Mouse (Mus musculus) neutrophil, adult 5-6 weeks (primary cell): ENCODE results near the gene Lgr5. TPM values are rescaled to one million over a fixed set of nuclear protein-coding genes. Genes with fewer than 3 reads are reported as not detected.

ENCODE experiments used
- ATAC-seq: fragments of 151-379, 151-347 bp; 2 replicates; pipeline ENCODE4 v1.8.0; 2017; ENCODE audit warnings: mild to moderate bottlenecking, moderate TSS enrichment; ENCODE audit not compliant: insufficient number of reproducible peaks, poor library complexity, low FRiP score, severe bottlenecking; ENCODE audit errors: extremely low read depth
- total RNA-seq: library from RNA; stranded (forward); fragments of 200-1000 nt; gene quantifications from 2 replicates; pipeline ENCODE4 v1.2.3, GENCODE M21; 2017

Gene Lgr5
- total RNA-seq, 1 experiment from 2014 or later: 0.70 TPM

- ATAC-seq: no peak
Observed at GRCm38 (mm10) chr10:115579076-115579475, 8.5 kb downstream of the Lgr5 start.

DNA sequence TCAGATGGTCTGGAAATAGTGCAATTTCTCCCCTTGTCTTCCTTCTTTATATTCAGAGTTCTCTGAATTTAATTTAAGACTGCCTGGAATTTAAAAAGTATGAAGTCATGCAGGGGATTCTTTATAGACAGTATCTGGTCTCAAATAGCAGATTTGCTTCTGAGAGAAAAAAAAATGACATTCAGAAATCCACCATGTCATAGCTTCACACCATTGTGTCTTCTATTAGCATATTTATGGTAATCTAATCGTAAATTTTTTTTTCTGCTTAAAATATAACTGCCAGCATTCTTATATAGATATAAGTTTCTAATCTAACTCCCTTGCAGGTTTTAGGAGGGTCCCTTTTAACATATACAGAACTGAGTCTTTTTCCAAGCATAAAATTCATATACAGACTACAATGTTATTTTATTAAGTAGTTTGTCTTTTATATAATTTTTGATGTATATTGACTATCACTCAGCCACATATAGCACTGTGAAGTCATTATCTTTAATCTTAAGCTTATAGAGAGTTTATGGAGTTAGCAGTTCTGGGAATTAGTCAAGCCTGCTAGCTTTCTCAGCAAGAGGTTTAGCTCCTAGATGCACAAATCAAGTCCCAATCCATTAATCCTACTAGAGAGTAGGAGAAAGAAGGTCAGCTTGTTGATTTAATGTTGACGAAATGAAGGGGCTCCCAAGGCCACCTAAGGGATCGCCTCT, 15.7 kb downstream of the Lgr5 start:
- no peak for ATAC-seq

DNA sequence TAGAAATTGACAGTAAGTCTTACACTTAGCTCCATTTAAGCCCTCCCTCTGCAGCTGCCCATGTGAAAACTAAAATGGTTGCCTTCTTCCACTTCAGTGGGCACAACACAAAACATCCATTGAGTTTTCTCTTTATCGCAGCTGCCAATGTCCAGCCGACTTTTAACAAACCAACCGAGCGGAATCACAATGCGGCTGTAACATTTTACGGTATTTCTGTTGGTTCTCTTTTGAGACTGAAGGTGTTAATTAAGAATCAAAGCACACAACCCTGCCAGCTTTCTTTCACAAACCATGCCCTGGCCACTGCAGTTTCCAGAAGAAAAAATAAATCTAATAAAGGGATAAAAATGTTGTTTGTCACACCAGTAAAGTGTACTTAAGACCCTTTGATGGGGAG, 16.3 kb downstream of the Lgr5 start:
- no peak for ATAC-seq

DNA sequence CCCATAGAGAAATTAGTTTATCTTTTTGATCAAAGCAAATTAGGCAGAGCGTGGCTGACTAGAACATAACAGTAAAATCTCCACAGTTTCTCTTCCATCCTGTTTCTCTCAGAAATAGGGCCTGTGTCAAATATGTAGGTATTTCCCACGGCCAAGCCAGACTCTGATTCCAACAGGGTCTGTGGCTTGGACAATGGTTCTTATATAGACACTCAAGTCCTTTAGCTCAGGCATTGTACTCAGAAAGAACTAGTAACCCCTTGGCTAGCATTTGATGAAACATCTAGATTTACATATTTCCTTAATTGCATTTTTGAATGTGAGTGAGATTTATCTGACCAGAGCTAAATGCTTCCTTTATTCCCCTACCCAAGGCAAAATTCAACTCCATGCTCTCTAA, 17.0 kb downstream of the Lgr5 start:
- no peak for ATAC-seq

DNA sequence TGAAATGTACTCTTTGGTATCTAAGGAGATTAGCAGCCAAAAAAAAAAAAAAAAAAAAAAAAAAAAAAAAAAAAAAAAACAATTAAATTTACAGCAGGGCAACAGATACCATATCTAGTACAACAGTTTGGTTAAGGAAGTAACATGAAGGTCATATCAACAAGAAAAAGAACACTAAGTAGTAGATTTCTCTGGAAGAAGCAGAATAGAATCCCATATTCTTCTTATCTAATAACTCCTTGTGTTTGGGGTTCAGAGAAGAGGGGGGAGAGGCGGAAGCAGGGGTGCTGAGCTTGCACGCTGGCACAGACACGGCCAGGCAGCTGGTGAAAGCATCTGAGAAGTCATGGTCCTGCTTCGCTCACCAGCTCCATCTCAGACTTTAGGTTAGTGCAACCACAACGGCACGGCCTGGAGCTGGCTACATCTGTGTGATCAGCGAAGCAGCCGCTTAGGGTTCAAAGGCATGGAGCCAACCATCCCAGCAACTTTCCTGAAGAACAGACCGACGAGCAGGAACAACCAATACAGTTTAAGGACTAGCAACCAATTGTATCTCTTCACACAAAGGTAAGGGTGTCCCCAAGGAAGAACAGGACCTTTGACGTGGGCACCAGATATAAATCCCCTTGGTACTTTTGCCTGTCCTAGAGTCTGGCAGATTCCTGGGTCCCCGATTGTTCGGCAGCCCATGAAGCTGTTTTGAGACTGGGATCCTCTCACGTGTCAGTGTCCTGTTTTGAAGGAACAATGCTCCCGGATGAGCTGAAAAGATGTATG, 17.7 kb downstream of the Lgr5 start, which contains the start of gene A930009A15Rik:
A930009A15Rik (plus strand) TSS at position 275 of the 780 bp plus-strand sequence.
- ATAC-seq: no peak

- no peak for ATAC-seq
Observed at GRCm38 (mm10) chr10:115563961-115564360, 23.6 kb downstream of the Lgr5 start.

DNA sequence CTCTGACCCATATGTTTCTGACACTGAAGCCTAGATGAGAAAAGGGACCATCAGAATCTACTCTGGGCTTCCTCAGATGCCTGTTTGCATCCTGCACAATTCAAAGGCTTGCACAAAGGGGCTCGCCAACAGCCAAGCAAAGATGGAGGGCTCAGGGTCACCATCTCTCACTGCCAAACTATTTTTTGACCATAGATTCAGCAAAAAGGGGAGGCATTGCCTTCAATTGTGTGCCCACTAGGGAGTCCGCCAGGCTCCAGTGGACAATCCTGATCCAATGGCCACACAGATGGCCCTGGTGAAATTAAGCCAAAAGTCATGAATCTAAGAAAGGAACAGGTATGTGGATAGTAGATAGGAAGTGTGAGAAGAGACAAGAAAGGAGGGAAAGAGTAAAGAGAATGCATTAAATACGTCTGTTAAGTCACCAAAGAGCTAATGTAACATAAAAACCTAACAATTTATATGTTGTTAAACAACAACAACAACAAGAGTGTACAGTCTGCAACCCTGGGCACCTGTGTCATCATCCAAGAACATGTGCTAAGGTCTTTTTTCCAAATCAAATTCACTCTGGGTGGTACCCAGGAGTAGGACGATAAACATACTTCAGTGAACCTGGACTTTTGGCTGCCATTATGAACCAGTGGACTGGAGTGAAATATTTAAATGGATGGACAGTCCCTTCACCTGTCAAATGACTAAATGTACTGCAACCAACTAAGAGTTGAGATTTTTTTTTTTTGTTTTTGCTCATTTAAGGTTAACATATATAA, 24.5 kb downstream of the Lgr5 start:
- no peak for ATAC-seq

GRCm38 (mm10) chr10:115561136-115561880, 26.3 kb downstream of the Lgr5 start:
- no peak for ATAC-seq

DNA sequence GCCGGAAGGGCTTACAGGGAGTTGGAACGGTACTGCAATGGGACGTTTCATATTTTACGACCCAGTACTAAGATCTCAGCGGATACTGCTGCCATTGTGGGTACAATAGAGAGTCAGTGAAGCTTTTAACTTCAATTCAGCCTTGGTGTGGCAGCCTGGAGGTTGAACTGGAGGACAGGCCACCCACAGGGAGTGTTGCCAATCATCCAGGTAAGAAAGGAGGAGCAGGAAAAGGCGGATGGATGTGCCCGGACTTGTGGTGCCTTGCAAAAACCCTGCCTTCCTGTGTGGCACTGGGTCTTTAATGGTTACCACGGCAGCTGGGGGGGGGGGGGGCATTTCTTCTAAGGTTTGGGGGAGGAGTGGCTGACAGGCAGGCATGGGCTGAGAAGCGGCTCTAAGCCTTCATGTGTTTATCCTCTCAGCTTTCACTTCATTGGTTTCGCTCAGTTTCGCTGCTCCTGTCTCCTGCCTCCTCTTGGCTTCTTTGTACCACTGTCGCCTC, 30.8 kb downstream of the Lgr5 start:
- no peak for ATAC-seq

DNA sequence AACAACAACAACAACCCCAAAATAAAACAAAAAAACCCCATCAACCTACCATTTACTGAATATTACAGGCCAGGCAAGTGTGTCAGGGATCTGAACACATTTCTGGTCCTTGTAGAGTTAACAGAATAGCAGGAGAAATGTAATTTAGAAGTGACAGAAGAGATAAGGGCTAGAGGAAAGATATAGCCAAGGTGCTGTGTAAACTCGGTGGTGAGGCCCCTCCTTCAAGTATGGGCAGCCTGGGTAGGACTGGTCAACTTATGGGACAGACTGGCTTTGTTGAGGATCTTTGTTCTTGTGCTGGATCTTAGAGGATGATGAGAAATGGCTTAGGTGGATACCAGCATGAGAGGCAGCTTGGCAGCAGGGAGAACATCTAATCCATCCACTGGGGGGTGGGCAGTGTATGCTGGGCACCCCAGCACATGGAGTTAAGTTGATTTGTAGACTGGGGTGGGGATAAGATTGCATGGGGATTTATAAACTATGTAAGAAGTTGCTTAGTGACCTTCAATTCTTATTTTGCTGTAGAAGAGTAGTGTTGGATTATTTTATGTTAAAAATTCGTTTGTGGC, 32.3 kb downstream of the Lgr5 start:
- no peak for ATAC-seq

- no peak for ATAC-seq
Observed at GRCm38 (mm10) chr10:115553352-115554113, 34.0 kb downstream of the Lgr5 start.

DNA sequence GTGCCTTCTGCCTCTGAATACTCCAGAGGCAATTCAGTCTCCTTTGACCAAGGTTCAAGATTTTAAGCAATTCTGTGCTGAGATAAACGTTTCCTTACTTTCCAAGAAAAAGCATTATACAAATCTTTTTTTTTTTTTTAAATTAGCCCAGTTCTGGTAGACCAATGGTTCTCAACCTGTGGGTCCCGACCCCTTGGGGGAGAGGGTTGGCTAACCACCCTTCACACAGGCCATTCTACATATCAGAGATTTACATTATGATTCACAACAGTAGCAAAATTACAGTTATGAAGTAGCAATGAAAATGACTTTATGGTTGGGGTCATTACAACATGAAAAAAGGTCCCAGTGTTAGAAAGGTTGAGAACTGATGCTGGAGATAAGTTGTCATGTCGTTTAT, 36.5 kb downstream of the Lgr5 start:
- ATAC-seq: no peak

DNA sequence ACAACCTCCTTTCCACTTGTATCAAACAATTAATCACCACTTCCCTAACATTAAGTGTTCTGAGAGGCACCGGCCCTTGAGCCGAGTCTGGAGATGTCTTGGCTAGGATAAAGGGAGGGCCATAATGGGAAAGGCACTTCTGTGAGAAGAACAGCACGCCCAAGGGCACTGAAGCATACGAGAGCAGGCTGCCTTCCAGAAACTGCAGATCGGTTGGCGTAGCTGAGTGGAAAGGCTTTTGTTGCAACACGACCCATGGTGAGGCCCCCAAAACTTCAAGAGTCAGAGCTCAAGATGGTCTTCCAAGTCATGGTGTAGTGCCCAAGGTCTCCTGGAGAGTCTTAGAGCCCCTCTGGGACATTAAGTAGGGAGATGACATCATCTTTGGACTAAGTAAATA, 37.3 kb downstream of the Lgr5 start:
- no peak for ATAC-seq

DNA sequence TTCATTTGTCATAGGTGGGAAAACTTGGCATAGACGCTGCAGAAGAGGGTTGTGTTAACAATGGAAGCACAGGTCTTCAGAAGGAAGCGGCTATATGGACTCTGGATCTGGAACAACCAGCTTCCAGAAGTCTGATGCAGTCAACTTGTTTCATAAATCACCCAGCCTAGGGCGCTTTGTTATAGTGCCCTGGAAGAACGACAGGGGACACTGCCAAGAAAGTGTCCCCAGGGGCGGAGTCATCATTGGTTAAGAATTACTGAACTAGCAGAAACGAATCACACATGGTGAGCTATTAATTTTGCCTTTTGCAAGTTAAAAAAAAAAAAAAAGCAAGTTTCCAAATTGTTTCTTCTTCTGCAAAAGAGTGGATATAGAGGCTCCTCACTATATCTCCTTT, 44.7 kb downstream of the Lgr5 start:
- no peak for ATAC-seq

DNA sequence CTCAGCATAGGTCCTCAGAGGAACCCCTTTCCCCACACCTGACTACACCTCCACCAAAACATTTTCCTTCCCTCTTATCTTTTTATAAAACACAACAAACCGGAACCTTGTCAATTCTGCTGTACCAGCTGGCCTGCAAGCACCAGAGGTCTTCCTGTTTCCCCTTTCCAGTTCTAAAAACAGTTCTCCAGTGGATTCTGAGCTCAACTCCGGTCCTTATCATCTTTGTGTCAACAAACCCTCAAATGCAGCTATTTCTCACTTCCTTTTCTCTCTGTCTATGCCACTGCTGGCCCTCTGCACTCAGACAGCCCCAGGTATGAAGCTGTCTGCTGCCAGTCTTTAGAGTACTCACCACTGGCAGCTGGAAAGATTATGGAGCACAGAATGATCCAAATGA, 56.8 kb downstream of the Lgr5 start:
- ATAC-seq: no peak

GRCm38 (mm10) chr10:115529768-115530167, 57.8 kb downstream of the Lgr5 start:
- ATAC-seq: no peak

- ATAC-seq: no peak
Observed at GRCm38 (mm10) chr10:115528892-115529291, 58.7 kb downstream of the Lgr5 start.

GRCm38 (mm10) chr10:115521081-115521451, 66.5 kb downstream of the Lgr5 start:
- no peak for ATAC-seq
